Mouse (Mus musculus) mature B cell (primary cell): Measurements from ENCODE around the gene Lipc.

Experiments
- in situ Hi-C: fragments of 300-500 bp; cut with MboI; formaldehyde crosslinking; loops from 2 replicates; pipeline ENCODE4 v1.14.3; 2019

Lipc gene

DNA sequence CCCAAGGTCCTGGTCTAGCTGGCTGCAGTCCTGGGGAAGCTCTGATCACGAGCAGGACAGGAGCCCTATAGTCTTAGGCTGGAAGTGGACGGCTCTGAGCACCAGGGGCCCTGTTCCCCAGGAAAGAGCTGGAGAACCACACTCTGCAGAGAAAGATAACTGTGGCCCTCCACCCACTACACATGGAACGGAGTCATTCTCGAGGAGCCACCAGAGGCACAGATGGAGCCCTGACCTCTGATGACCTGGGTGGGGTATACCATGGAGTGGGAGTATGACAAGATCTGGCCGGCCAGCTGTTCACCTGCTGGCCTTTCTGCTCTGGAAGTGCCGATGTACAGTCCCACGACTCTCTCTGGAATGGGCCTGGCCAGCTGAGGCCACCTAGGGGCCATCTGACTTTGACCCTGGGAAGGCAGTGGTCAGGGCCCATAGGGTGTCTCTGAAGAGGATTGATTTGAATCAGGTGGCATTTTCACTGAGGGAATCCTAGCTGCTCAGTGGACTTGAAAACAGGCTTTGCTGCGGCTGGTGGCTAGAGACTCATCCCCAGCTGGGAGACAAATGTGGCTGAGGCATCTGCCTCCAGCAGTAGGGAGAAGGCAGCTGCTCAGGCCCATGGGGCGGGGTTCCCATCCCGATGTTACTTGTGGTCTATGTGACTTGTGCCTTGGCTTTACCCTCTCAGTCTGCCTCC, 37.2 kb downstream of the Lipc start:
- in situ Hi-C loops, result no loop called here

DNA sequence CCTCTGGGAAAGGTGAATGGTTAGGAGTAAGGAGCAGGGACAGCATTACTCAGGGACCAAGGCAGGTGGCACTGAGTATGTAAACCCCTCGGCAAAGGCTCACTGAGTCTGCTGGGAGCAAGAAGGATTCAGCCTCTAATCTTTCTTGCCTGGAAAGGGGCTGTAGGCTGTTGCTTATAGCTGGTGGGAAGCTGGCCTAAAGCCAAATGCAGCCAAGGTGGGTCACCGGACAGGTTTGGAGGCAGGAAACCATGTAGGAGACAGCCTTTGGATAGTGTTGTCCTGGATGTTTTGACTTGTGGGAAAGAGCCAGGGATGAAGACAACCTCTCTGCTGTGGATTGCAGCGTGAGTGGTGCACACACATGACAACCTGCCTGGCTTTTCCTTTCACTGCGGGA, 40.9 kb downstream of the Lipc start:
- in situ Hi-C loops, result no loop called here

DNA sequence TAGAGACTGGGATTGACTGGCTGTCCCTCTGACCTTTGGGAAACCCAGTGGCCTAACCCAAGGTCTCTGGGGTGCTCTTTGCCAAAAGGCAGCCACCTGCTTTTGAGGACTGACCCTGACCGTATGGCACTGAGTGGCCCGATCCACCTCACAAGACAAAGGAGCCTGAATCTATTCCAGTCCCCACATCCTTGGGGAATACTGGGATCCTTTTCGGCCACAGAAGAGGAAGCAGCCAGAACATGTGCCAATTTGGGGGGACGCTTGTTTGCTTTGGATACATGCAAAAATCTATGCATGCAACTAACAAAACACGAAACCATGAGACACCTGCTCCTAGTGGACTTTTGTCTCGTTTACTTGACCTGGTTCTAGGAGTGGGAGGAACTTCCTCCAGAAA, 41.7 kb downstream of the Lipc start:
- in situ Hi-C loops, result no loop called here

DNA sequence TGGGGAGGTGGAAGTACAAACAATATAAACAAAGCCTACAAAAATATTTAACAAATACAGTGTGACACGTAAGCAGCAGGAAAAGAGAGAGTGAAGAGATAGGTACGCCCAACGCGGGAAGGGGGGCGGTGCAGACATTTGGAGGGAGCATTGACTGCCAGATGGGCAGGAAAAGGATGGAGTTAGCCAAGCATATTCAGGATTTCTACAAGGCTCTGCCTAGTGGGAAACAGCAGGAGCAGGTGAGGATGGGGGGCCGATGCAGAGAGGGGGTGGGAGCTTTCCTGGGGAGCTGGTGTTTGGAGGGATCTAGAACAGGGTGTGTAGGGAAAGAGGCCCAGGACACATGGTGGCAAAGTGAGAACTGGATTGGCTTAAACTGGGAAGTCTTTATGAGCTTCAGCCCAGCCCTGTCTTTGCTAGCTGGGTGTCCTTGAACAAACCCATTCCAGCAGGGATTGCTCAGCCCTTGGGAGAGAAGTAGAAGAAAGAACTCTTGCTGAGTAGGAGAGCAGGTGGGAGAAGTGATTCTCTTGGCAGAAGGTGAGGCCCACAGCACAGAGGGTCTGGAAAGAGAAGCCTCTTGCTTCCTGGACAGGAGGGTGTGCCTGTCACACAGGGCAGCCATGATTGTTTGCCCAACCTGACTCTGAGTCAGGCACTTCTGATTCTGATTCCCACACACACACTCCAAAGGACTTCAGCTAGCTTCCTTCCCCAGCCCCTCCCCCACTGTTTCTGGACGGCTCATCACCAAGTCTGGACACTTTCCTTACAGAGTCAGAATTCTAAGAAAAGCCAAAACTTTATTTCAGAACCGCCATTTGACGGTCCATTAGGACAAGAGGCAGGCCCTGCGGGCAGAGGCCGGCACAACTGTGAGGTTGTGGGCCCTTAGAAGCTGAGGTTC, 49.0 kb downstream of the Lipc start:
- in situ Hi-C loops, result no loop called here

- in situ Hi-C loops, result no loop called here
Measured at GRCm38 (mm10) chr9:70894201-70894600, 57.8 kb downstream of the Lipc start.

- in situ Hi-C loops, result no loop called here
Measured at GRCm38 (mm10) chr9:70893526-70893925, 58.5 kb downstream of the Lipc start.

DNA sequence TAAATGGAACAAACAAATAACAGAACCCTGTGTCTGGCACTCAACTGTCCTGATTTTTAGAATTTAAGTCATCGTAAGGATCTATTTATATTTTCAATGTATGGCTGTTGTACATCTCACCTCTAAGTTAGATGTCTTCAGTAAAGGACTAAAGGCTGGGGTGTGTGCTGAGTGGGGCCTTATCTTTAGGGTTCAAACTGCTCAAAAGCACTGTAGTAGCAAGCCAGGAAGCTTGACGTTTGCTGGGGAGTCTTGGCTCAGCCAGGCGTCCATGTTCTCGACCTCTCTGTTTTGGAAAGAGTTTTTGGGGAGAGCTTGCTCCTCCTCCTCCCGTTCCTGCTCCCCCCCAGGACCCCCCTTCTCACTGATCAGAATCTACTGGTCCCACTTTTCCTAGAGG, 59.4 kb downstream of the Lipc start:
- in situ Hi-C loops, result no loop called here

- in situ Hi-C loops, result no loop called here
Measured at GRCm38 (mm10) chr9:70891431-70892133, 60.4 kb downstream of the Lipc start.

DNA sequence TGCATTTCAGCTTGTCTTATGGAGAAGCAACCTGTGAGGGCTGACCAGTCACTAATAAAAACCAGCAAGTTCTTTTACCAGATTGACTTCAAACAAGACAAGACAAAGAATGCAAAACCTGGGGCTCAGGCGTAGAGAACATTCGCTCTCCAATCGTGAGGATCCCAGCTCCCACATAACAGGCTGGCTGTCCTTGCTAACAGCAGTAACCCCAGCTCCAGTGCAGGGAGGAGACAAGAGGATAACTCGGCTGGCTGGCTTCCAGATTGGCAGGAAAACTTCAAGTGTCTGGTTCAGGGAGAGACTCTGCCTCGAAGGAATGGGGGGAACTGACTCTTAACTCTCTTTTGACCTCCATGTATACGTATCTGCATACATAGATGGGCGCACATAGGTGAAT, 61.3 kb downstream of the Lipc start:
- in situ Hi-C loops, result no loop called here

DNA sequence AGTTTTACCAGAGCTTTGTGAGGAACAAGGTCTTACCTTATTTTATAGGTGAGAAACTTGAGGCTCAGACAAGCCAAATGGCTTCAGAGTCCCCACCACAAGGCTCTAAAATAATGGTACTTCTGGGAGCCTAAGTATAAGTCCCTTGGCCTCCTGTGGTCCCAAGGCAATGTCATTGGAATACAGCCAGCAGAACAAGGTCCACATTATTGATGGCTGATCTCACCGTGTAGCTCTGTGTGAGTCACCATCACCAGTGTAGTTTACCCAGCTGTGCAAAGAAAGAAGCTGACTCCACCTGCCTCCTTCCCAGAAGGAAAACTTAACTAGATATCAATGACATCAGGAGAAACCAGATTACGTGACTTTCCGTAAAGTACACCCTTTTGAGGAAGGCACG, 63.1 kb downstream of the Lipc start:
- in situ Hi-C loops, result no loop called here

DNA sequence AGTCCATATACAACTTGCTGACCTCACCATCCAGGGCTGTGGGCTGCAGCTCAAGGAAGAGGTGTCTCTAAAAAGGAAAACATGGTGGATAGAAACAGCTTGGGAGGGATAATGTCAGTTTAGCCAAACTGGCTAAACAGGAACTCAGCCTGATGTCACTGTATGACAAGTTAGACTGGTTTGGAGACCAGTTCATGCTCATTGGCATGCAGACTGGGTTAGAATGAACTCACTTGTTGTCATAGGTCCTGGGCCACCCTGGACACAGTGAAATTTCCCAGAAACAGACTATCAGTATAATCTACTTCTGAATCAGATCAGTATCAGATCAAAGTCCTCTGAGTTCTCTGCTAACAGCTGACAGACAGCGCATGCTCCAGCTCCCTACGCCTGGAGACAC, 63.5 kb downstream of the Lipc start:
- in situ Hi-C loops, result no loop called here

DNA sequence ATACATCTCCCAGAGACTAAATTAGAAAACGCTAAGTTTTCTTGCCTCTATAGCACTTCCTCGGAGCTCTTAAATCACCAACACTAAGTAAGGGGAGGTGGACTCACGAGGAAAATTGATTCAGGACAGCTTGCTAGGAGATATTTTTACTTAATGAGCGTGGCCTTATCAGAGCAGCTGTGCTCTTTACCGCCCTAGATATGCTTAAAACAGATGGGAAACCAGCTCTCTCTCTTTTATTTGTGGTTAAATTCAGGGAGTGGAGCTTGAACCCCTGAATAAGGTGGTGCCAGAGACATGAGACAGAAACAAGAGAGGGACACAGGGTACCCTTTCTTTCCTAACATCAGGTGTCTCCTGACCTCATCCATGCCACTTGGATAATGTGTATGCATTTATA, 70.0 kb downstream of the Lipc start:
- in situ Hi-C loops, result no loop called here

- in situ Hi-C loops, result no loop called here
Measured at GRCm38 (mm10) chr9:70878823-70879222, 73.2 kb downstream of the Lipc start.

DNA sequence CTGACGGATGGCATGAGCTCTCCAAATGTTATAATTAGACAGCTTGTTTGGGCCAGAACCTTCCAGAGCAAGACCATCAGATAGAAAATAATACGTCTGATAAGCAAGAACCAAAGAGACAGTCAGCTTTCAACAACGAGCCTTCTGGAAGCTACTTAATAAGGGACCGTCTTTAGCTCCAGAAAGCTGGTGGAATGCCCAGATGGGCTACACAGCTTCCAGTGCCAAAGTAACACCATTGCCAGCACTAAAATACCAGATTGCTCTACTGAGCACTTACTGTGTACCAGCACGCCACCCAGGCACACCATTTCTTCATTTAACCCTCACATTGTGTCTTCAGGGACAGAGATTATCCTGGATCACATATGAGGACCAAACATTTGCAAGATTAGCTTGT, 73.9 kb downstream of the Lipc start:
- in situ Hi-C loops, result no loop called here

GRCm38 (mm10) chr9:70875490-70875889, 76.5 kb downstream of the Lipc start:
- in situ Hi-C loops, result no loop called here

- in situ Hi-C loops, result no loop called here
Measured at GRCm38 (mm10) chr9:70875059-70875458, 77.0 kb downstream of the Lipc start.

- in situ Hi-C loops, result no loop called here
Measured at GRCm38 (mm10) chr9:70872675-70873074, 79.4 kb downstream of the Lipc start.

GRCm38 (mm10) chr9:70870326-70870725, 81.7 kb downstream of the Lipc start:
- in situ Hi-C loops, result no loop called here

- in situ Hi-C loops, result no loop called here
Measured at GRCm38 (mm10) chr9:70869169-70869873, 82.7 kb downstream of the Lipc start.

DNA sequence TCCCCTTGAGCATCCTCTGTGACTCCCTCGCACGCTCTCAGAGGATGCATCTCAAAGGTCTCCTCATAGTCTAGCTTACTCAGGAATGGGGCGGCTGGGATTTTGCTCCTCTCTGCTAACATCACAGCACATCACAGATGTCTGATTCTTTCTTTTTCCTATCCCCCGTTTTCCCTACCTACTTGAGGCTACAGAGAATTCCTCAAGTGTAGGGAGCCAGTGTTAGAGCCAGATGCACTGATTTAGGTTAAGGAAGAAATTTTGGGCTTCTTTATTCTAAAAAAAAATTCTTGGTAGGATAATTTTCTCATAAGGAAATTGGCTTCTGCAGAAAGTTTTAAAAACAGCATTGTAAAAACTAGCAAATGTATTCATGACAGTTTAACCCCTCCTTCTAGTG, 84.6 kb downstream of the Lipc start:
- in situ Hi-C loops, result no loop called here

DNA sequence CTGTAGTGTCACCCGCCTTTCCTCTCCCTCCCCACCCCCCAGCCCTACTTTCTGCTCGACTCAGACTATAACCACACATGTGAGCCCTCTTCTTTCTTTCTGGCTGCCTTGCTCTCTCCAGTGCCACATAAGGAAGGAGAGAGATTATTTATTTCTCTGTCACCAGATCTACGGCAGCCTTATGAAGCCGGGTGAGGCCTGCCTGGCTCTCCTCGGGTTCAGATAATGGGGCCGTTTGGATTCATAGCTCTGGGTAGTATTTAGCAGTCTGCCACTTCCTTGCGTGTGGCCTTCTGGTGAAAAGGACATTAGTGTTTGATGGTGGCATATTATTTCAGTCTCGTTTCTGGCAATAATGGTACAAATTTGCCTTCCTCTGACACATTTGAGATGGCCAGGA, 88.0 kb downstream of the Lipc start:
- in situ Hi-C loops, result no loop called here

GRCm38 (mm10) chr9:70863299-70863698, 88.7 kb downstream of the Lipc start:
- in situ Hi-C loops, result no loop called here
